Mouse (Mus musculus) bone marrow macrophage, adult 2 months (primary cell): ENCODE measurements around the gene Tex264.

Source experiments
- CTCF ChIP-seq: IDR thresholded peaks from 2 replicates; pipeline ENCODE4 v1.5.1; 2012; ENCODE audit warnings: low read depth, mild to moderate bottlenecking, low read length, moderate library complexity
- POLR2A ChIP-seq: IDR thresholded peaks from 2 replicates; pipeline ENCODE4 v1.6.1; 2012; ENCODE audit warnings: mild to moderate bottlenecking, low read depth, low read length, borderline replicate concordance

DNA sequence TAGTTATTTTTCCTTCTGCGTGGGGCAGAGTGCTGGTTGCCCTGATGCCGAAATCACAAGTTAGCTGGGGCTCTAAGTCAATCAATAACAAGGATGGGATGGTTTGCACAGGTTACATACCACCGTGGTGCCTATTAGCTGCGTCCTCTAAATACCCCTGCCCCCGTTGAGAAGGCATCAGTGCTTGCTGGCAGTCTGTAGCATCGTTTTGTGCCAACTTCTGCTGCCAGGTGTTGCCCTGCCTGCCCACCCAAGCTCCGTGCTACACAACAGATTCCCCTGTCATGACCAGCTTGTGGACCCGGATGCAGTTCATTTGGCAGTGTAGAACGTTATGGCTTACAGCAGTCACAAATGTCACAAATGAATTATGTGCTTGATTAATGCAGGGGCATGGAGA, 69.4 kb downstream of the Tex264 start:
- TF ChIP-seq CTCF, result no peak
- no peak for TF ChIP-seq POLR2A
